Mouse (Mus musculus): Measurements from ENCODE around the gene Slc37a4.
"Not testable (repeated sequence)": the region's sequence is repeated elsewhere in the genome, so short reads cannot be mapped to it uniquely, and the experiment has no call there.

The Slc37a4 gene

DNA sequence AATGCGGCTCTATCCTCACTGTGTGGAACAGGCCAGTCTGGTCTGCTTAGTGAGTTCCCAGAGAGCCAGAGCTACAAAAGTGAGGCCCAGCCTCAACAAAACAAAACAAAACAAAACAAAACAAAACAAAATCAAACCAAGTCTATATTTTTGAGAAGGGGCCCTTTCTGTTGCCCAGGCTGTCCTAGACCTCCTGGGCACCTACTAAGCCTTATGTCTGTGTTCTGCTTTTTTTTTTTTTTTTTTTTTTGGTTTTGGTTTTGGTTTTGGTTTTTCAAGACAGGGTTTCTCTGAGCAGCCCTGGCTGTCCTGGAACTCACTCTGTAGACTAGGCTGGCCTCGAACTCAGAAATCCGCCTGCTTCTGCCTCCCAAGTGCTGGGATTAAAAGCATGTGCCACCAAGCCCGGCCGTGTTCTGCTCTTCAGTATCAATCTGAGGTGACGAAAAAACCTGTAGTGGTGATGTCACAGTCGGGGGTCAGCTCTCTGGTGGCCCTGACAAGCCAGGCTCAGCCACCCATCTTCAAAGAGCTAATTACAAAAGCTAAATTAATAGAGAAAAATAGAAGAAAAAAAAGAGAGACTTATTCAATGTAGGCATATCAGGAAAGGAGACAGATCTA, 47.9 kb downstream of the Slc37a4 start:
- not testable (repeated sequence) for DNase-seq

DNA sequence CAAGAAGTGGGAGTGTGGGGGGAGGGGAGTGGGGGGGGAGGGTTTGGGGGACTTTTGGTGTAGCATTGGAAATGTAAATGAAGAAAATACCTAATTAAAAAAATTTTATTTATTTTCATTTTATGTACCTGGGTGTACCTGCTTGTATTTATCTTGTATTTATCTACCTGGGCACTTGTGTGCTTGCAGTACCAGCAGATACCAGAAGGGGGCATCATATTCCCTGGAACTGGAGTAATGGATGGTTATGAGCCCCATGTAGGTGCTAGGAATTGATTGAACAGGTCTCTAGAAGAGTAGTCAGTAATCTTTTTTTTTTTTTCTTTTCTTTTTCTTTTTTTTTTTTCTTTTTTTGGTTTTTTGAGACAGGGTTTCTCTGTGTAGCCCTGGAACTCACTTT, 53.7 kb downstream of the Slc37a4 start:
- DNase-seq = no peak
